Mouse (Mus musculus) MEL (cell line): ENCODE results near the gene Erc2.

Experiments used
- CTCF ChIP-seq, 3 experiments: IDR thresholded peaks in 2 of 3; conservative IDR thresholded peaks in 1 of 3; 2 replicates each; pipeline ENCODE4 v1.5.1; 2011 to 2012; ENCODE audit warnings: low read length in 3 of 3, low read depth in 2 of 3, mild to moderate bottlenecking in 2 of 3, improper control_type of control experiment in 1 of 3, inconsistent platforms in 1 of 3, mixed read lengths in 1 of 3, moderate library complexity in 1 of 3; ENCODE audit not compliant: control insufficient read depth in 1 of 3, insufficient read depth in 1 of 3, poor library complexity in 1 of 3, severe bottlenecking in 1 of 3
- EP300 ChIP-seq, 2 experiments: IDR thresholded peaks; 2 replicates each; pipeline ENCODE4 v1.6.1; 2011; ENCODE audit warnings: improper control_type of control experiment in 2 of 2, low read length in 2 of 2, low read depth in 1 of 2, mild to moderate bottlenecking in 1 of 2
- GATA1 ChIP-seq: IDR thresholded peaks from 2 replicates; pipeline ENCODE4 v1.6.1; 2011; ENCODE audit warnings: low read depth, low read length, improper control_type of control experiment

GRCm38 (mm10) chr14:28170711-28171110 is 548.5 kb downstream of the Erc2 start:
- no peak for TF ChIP-seq EP300 (IDR thresholded peaks at IDR 0.05; ENCODE audit: low read depth in 1 of 2, low read length in 2 of 2)
- no peak for TF ChIP-seq CTCF (IDR thresholded peaks at IDR 0.05 in 2 of 3, conservative IDR thresholded peaks at IDR 0.05 in 1 of 3; ENCODE audit: control insufficient read depth in 1 of 3, insufficient read depth in 1 of 3, low read depth in 2 of 3, low read length in 3 of 3, poor library complexity in 1 of 3, severe bottlenecking in 1 of 3)
- TF ChIP-seq GATA1 = no peak
